29 mouse cellular contexts compared by ENCODE assay signal in genomic region chr9:40727140-40727823, GRCm38 (mm10). TPM values are rescaled to one million over a fixed set of nuclear protein-coding genes. Genes with fewer than 3 reads are reported as not detected.
"Had no signal": no experiment of that assay in that cellular context is flagged by ENCODE, and none has a peak within 500 bp of the region (broad histone marks: within the 10 kb centered on the region; RNA-seq: fewer than 3 reads in every experiment).

No protein-coding gene starts in this region.

- H3K4me2 ChIP-seq: limb, embryonic 15.5 days; liver, embryonic 11.5 days; lung, embryonic 14.5 days; midbrain, embryonic 11.5 days had no signal

- H3K36me3 ChIP-seq: limb, embryonic 15.5 days had no signal

- ATAC-seq: liver, postnatal 0 days; lung, postnatal 0 days had no signal

- H3K4me3 ChIP-seq: limb, embryonic 15.5 days had no signal

- H3K27ac ChIP-seq: limb, embryonic 15.5 days; liver, embryonic 14.5 days; macrophage had no signal

- H3K9ac ChIP-seq: limb, embryonic 15.5 days; liver, embryonic 14.5 days; liver, postnatal 0 days; lung, embryonic 14.5 days had no signal

- H3K27me3 ChIP-seq: limb, embryonic 15.5 days had no signal

- DNase-seq: kidney, adult 2 months; kidney, postnatal 14 days; kidney, postnatal 4 days; left cerebral cortex, postnatal 4 days; liver, postnatal 0 days; midbrain, embryonic 14.5 days; thymus, adult 18-20 months; thymus, postnatal 14 days; thymus, postnatal 4 days had no signal

- H3K9me3 ChIP-seq: limb, embryonic 15.5 days had no signal

RNA-seq across cellular contexts. Expression of gene Gm21915, which starts 56.9 kb away (rescaled TPM):
- total RNA-seq: layer of hippocampus, adult 18-20 months; layer of hippocampus, postnatal 14 days; left cerebral cortex, adult 8-10 months; left cerebral cortex, postnatal 14 days; left cerebral cortex, postnatal 4 days; megakaryocyte-erythroid progenitor cell, adult 5-6 weeks; midbrain, postnatal 0 days had no signal
- polyA plus RNA-seq: kidney, adult 2 months; kidney, embryonic 16.5 days; limb, embryonic 15.5 days; liver, embryonic 11.5 days; liver, embryonic 14.5 days; liver, postnatal 0 days; lung, embryonic 14.5 days; lung, postnatal 0 days; macrophage; midbrain, embryonic 11.5 days; midbrain, embryonic 14.5 days; midbrain, postnatal 0 days; neural tube, embryonic 11.5 days; neural tube, embryonic 14.5 days; small intestine, adult 2 months; spleen, adult 2 months; stomach, embryonic 16.5 days; testis, adult 2 months had no signal
